Comparison of ENCODE assay signal across 14 mouse cellular contexts in genomic region chr13:92674676-92675075, GRCm38 (mm10).
DNase-seq lines count a peak whose midpoint lies in the region; ATAC-seq lines count a peak whose summit lies in the region.
"Had no signal": no experiment of that assay in that cellular context is flagged by ENCODE, and none has a peak within 500 bp of the region (broad histone marks: within the 10 kb centered on the region; RNA-seq: fewer than 3 reads in every experiment).

No protein-coding gene starts in this region.

- 49% methylated on average over 2 of the region's 2 CpGs for WGBS in heart, embryonic 16.5 days
- WGBS in neural tube, embryonic 15.5 days, result 78% methylated on average over 2 of the region's 2 CpGs
- WGBS in limb, embryonic 15.5 days, result 36% methylated on average over 2 of the region's 2 CpGs

- H3K4me2 ChIP-seq in heart, embryonic 16.5 days (ENCODE audit: low read depth, low read length), result no peak overlapping the region
- no peak overlapping the region for H3K4me2 ChIP-seq in neural tube, embryonic 15.5 days
- H3K4me2 ChIP-seq in limb, embryonic 15.5 days, result no peak overlapping the region
- H3K4me2 ChIP-seq: forebrain, embryonic 15.5 days had no signal

- H3K27ac ChIP-seq in heart, embryonic 16.5 days (ENCODE audit: low read length), result peak overlapping the region; percentile 4; the same call in 1 of the 2 replicates
- peak overlapping the region; percentile 9; the same call in 1 of the 2 replicates for H3K27ac ChIP-seq in neural tube, embryonic 15.5 days (replicated peaks)
- peak overlapping the region; percentile 67 for H3K27ac ChIP-seq in limb, embryonic 15.5 days
- H3K27ac ChIP-seq: forebrain, embryonic 15.5 days had no signal

- peaks cover 29% of the 10 kb centered on the region for H3K4me1 ChIP-seq in heart, embryonic 16.5 days (ENCODE audit: control insufficient read depth, insufficient read depth, low read length)
- peaks cover 11% of the 10 kb centered on the region; the same call in 1 of the 2 replicates for H3K4me1 ChIP-seq in neural tube, embryonic 15.5 days
- H3K4me1 ChIP-seq in limb, embryonic 15.5 days, result peaks cover 33% of the 10 kb centered on the region
- H3K4me1 ChIP-seq: forebrain, embryonic 15.5 days had no signal

- ATAC-seq in heart, embryonic 16.5 days (replicated peaks; ENCODE audit: extremely low read depth, insufficient read depth, low FRiP score), result no peak; the same call in 1 of the 2 replicates
- ATAC-seq in neural tube, embryonic 15.5 days (ENCODE audit: low FRiP score), result no peak
- no peak for ATAC-seq in limb, embryonic 15.5 days (ENCODE audit: insufficient number of reproducible peaks, low FRiP score, low TSS enrichment, low read depth)
- ATAC-seq: forebrain, embryonic 15.5 days; liver, postnatal 0 days had no signal

- no peak overlapping the region for H3K4me3 ChIP-seq in heart, embryonic 16.5 days (ENCODE audit: low read length)
- no peak overlapping the region for H3K4me3 ChIP-seq in neural tube, embryonic 15.5 days (replicated peaks)
- H3K4me3 ChIP-seq in limb, embryonic 15.5 days, result no peak overlapping the region
- H3K4me3 ChIP-seq: forebrain, embryonic 15.5 days had no signal

- no peaks in the 10 kb centered on the region for H3K27me3 ChIP-seq in heart, embryonic 16.5 days (ENCODE audit: control insufficient read depth, insufficient read depth, low read length)
- no peaks in the 10 kb centered on the region for H3K27me3 ChIP-seq in neural tube, embryonic 15.5 days (replicated peaks)
- H3K27me3 ChIP-seq in limb, embryonic 15.5 days, result no peaks in the 10 kb centered on the region
- H3K27me3 ChIP-seq: forebrain, embryonic 15.5 days had no signal

- no peak for DNase-seq in heart, postnatal 14 days
- DNase-seq in neural tube, embryonic 10.5 days (ENCODE audit: extremely low spot score, low spot score), result no peak
- DNase-seq in thymus, postnatal 25 days, result peak; percentile 59
- no peak for DNase-seq in adrenal gland, adult (ENCODE audit: inconsistent age in 2 of 2, low spot score in 1 of 2)
- no peak for DNase-seq in gastrocnemius, postnatal 25 days
- DNase-seq: B cell, adult 2 months; cerebellum, adult 11-12 months; kidney, adult 9 months; liver, postnatal 0 days; spleen, adult 18-20 months had no signal

- no peaks in the 10 kb centered on the region for H3K36me3 ChIP-seq in heart, embryonic 16.5 days (ENCODE audit: control insufficient read depth, insufficient read depth)
- no peaks in the 10 kb centered on the region for H3K36me3 ChIP-seq in neural tube, embryonic 15.5 days
- no peaks in the 10 kb centered on the region for H3K36me3 ChIP-seq in limb, embryonic 15.5 days
- H3K36me3 ChIP-seq: forebrain, embryonic 15.5 days had no signal

- H3K9me3 ChIP-seq in heart, embryonic 16.5 days (replicated peaks; ENCODE audit: control insufficient read depth, low read length), result no peaks in the 10 kb centered on the region
- H3K9me3 ChIP-seq in neural tube, embryonic 15.5 days (replicated peaks), result no peaks in the 10 kb centered on the region
- no peaks in the 10 kb centered on the region for H3K9me3 ChIP-seq in limb, embryonic 15.5 days
- H3K9me3 ChIP-seq: forebrain, embryonic 15.5 days had no signal

- no peak overlapping the region for H3K9ac ChIP-seq in heart, embryonic 16.5 days (ENCODE audit: low read length)
- H3K9ac ChIP-seq in neural tube, embryonic 15.5 days (replicated peaks), result no peak overlapping the region
- no peak overlapping the region for H3K9ac ChIP-seq in limb, embryonic 15.5 days
- H3K9ac ChIP-seq: forebrain, embryonic 15.5 days; liver, postnatal 0 days had no signal

- intact Hi-C loops in heart, postnatal 14 days (cut with DNase I), result loop anchor here (5.0 kb wide), 1 partner anchor 62 kb away; the partner anchor contains the start of gene Serinc5

Comparison
In these comparisons a context has a peak if more than half of its experiments do, and no peak if none do; other contexts are left out.
1. H3K27ac ChIP-seq: peak in every context shown above with its lines; median percentile 67 in limb, embryonic 15.5 days; 9 in neural tube, embryonic 15.5 days; 4 in heart, embryonic 16.5 days.